Mouse (Mus musculus): Measurements from ENCODE around the gene Alx1.

- TF ChIP-seq POLR2A (IDR thresholded peaks at IDR 0.05; ENCODE audit: borderline replicate concordance, insufficient read depth, low read length): no peak
- no peak for TF ChIP-seq CTCF (IDR thresholded peaks at IDR 0.05; ENCODE audit: borderline replicate concordance, insufficient read depth, low read depth, low read length)
Measured at GRCm38 (mm10) chr10:103026636-103027225, 3.3 kb downstream of the Alx1 start.

Measured in cerebellum, adult 2 months (tissue).